Mouse (Mus musculus) limb, embryonic 14.5 days (tissue): ENCODE data around the gene Egfem1. TPM values are rescaled to one million over a fixed set of nuclear protein-coding genes. Genes with fewer than 3 reads are reported as not detected.

ENCODE experiments used
- ATAC-seq: fragments of 200-750 bp; cut with Nextera tagmentation; 2 replicates; pipeline ENCODE4 v1.8.0; 2017; ENCODE audit warnings: low read depth, moderate number of reproducible peaks, moderate TSS enrichment; ENCODE audit not compliant: low FRiP score
- DNase-seq: peaks from one replicate; pipeline ENCODE4 v3.0.0-alpha.2; 2015; ENCODE audit warnings: low spot score
- H3K27ac ChIP-seq: fragments of 300-500 bp; sonication (generic); replicated peaks from 2 replicates; pipeline ENCODE4 v1.5.1; 2014; ENCODE audit warnings: low read depth, mild to moderate bottlenecking, low read length, moderate library complexity, mixed read lengths
- H3K27me3 ChIP-seq: fragments of 300-500 bp; sonication (generic); 2 replicates; pipeline ENCODE4 v1.6.1; 2014; ENCODE audit warnings: low read length, mixed read lengths; ENCODE audit not compliant: control insufficient read depth, insufficient read depth
- H3K36me3 ChIP-seq: fragments of 300-500 bp; sonication (generic); 2 replicates; pipeline ENCODE4 v1.6.1; 2014; ENCODE audit warnings: mild to moderate bottlenecking, low read length, moderate library complexity, mixed read lengths; ENCODE audit not compliant: control insufficient read depth, insufficient read depth
- H3K4me1 ChIP-seq: fragments of 300-500 bp; sonication (generic); 2 replicates; pipeline ENCODE4 v1.6.1; 2014; ENCODE audit warnings: antibody characterized with exemption, low read length, mixed read lengths; ENCODE audit not compliant: control insufficient read depth, insufficient read depth
- H3K4me2 ChIP-seq: fragments of 300-500 bp; sonication (generic); replicated peaks from 2 replicates; pipeline ENCODE4 v1.6.1; 2014; ENCODE audit warnings: low read depth, mild to moderate bottlenecking, low read length, moderate library complexity; ENCODE audit not compliant: severe bottlenecking
- H3K4me3 ChIP-seq: fragments of 300-500 bp; sonication (generic); replicated peaks from 2 replicates; pipeline ENCODE4 v1.5.1; 2014; ENCODE audit warnings: low read length
- H3K9ac ChIP-seq: fragments of 300-500 bp; sonication (generic); 2 replicates; pipeline ENCODE4 v1.6.1; 2014; ENCODE audit warnings: mild to moderate bottlenecking, low read depth, low read length, moderate library complexity; ENCODE audit not compliant: severe bottlenecking
- H3K9me3 ChIP-seq: fragments of 300-500 bp; sonication (generic); 2 replicates; pipeline ENCODE4 v1.6.1; 2016; ENCODE audit warnings: low read length; ENCODE audit not compliant: control insufficient read depth
- POLR2A ChIP-seq: fragments of 200-500 bp; IDR thresholded peaks from 2 replicates; pipeline ENCODE4 v1.8.0; 2012; ENCODE audit warnings: inconsistent platforms, mild to moderate bottlenecking, moderate library complexity, borderline replicate concordance; ENCODE audit not compliant: insufficient read depth, insufficient read length; ENCODE audit errors: extremely low read depth
- WGBS: fragments of 180-500 bp; shearing (Covaris S2); extraction: QIAGEN DNeasy Blood & Tissue Kit; methylation state at CpG from one replicate; pipeline ENCODE4 v1.1.7; 2014; 5-methylcytosine and 5-hydroxymethylcytosine counted together
- polyA plus RNA-seq, 2 experiments: library from polyadenylated mRNA; depleted of rRNA in 1 of 2; stranded (reverse) in 1 of 2; unstranded in 1 of 2; fragments of >200 nt; fragmentation: Nextera tagmentation in 1 of 2; extraction: Ambion mirVana in 1 of 2; gene quantifications; 2 replicates each; pipeline versions ENCODE4 v1.2.1 to v1.2.3; 2012 to 2014

Egfem1 gene
- polyA plus RNA-seq (2012; rRNA removed) = 4.5 and 5.5 TPM in 2 replicates
- 8.5 and 9.6 TPM in 2 replicates for polyA plus RNA-seq (2014; fragmentation: Nextera tagmentation; extraction: Ambion mirVana)

DNA sequence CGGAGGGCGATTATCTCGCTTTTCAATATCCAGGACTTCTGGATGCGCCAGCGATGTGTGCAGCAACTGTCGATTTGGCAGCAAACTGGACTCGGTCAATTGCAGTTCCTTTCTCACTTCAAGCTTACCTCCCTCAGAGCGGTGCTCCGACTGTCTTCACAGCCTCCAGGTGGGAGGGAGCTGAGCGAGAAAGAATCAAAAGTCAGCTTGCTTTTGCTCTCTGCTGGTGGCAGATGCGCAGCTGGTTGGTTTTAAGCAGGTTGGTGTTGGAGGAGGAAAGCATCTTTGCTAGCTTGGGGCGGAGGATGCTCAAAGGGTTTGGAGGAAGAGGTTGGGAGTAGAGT, at the start of gene Egfem1:
Gene Egfem1, plus strand, starts transcription at position 72 of the 344 bp plus-strand sequence.
- no peaks in the 10 kb centered on the region for H3K9me3 ChIP-seq
- ATAC-seq (0 out of 2 replicates have a peak, but pooled peaks have one; percentile 16), DNase-seq (no peak)
- H3K27ac ChIP-seq = no peak within 1 kb of the TSS
- H3K9ac ChIP-seq = peak within 1 kb of the TSS; percentile 36
- H3K4me1 ChIP-seq = peaks cover 9% of the 10 kb centered on the region; the same call in 1 of the 2 replicates
- peaks cover 41% of the 10 kb centered on the region for H3K27me3 ChIP-seq
- H3K4me3 ChIP-seq = peak within 1 kb of the TSS; percentile 45
- H3K4me2 ChIP-seq = peak within 1 kb of the TSS; percentile 96
- H3K36me3 ChIP-seq = no peaks in the 10 kb centered on the region
- 6% methylated on average over 12 of the region's 12 CpGs for WGBS
- TF ChIP-seq POLR2A = no peak

GRCm38 (mm10) chr3:29033107-29033506, 48.7 kb upstream of the Egfem1 start:
- DNase-seq (no peak), ATAC-seq (no peak)
- H3K36me3 ChIP-seq = no peaks in the 10 kb centered on the region
- 72% methylated on average over 2 of the region's 2 CpGs for WGBS
- H3K27me3 ChIP-seq = no peaks in the 10 kb centered on the region
- H3K9ac ChIP-seq = no peak overlapping the region
- H3K4me1 ChIP-seq = 0 out of 2 replicates have a peak, but pooled peaks cover 3% of the 10 kb centered on the region
- no peak overlapping the region for H3K4me2 ChIP-seq
- no peak for TF ChIP-seq POLR2A
- no peak overlapping the region for H3K4me3 ChIP-seq
- no peaks in the 10 kb centered on the region for H3K9me3 ChIP-seq
- no peak overlapping the region for H3K27ac ChIP-seq

GRCm38 (mm10) chr3:29036146-29036545, 45.7 kb upstream of the Egfem1 start:
- no peaks in the 10 kb centered on the region for H3K27me3 ChIP-seq
- no peak overlapping the region for H3K27ac ChIP-seq
- no peaks in the 10 kb centered on the region for H3K36me3 ChIP-seq
- WGBS = under 1% methylated on average over 3 of the region's 3 CpGs
- no peak for TF ChIP-seq POLR2A
- DNase-seq (peak; percentile 88), ATAC-seq (no peak)
- H3K4me2 ChIP-seq = no peak overlapping the region
- no peak overlapping the region for H3K4me3 ChIP-seq
- 0 out of 2 replicates have a peak, but pooled peaks cover 3% of the 10 kb centered on the region for H3K4me1 ChIP-seq
- H3K9me3 ChIP-seq = no peaks in the 10 kb centered on the region
- no peak overlapping the region for H3K9ac ChIP-seq

GRCm38 (mm10) chr3:29036620-29037019, 45.2 kb upstream of the Egfem1 start:
- Histone ChIP-seq H3K27me3 (no peaks in the 10 kb centered on the region), H3K4me2 (no peak overlapping the region), H3K4me3 (no peak overlapping the region), H3K9me3 (no peaks in the 10 kb centered on the region), H3K36me3 (no peaks in the 10 kb centered on the region), H3K9ac (no peak overlapping the region), H3K27ac (no peak overlapping the region), H3K4me1 (0 out of 2 replicates have a peak, but pooled peaks cover 3% of the 10 kb centered on the region)
- DNase-seq (no peak), ATAC-seq (no peak)
- no peak for TF ChIP-seq POLR2A

DNA sequence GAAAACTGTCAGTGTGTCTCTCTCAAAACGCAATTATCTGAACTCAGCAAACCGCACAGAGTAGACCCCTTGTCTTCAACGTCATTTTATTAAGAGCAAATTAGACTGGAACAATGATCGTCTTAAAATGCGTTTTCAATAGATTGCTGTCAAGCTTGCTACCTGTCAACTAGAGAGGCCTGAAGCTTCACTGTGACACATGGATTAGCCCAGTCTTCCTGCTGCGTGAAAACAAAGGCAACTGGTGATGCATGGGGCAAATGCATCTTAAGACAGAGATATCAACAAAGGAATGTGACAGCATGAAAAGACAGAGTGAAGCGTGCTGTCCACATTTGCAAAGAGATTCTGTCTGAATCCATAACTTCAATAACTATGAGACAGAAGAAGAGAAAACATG, 41.8 kb upstream of the Egfem1 start:
- H3K27me3 ChIP-seq = no peaks in the 10 kb centered on the region
- no peak overlapping the region for H3K9ac ChIP-seq
- WGBS = 92% methylated on average over 7 of the region's 7 CpGs
- DNase-seq (no peak), ATAC-seq (no peak)
- H3K9me3 ChIP-seq = no peaks in the 10 kb centered on the region
- no peaks in the 10 kb centered on the region for H3K36me3 ChIP-seq
- TF ChIP-seq POLR2A = no peak
- H3K4me1 ChIP-seq = no peaks in the 10 kb centered on the region; the same call in 1 of the 2 replicates
- H3K4me2 ChIP-seq = no peak overlapping the region
- H3K27ac ChIP-seq = no peak overlapping the region
- no peak overlapping the region for H3K4me3 ChIP-seq

DNA sequence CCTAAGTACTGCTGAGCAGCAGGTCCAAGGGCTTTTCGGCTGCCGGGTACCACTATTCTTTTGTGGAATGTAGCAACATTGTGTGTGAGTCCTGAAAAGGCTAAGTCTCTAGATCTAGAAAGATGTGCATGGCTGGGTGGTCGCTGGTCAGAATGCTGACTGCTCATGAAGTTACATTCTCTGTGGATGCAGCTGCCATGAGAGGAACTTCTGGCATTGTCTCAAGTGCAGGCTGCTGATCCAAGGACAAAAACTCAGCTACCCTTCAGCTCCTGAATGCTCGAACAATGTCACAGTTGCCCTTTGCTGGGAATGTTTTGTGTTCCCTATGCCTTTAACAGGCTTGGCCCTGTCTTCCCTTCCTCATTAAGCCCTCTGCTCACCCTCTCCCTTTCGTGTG, 35.5 kb upstream of the Egfem1 start:
- Histone ChIP-seq H3K27me3 (no peaks in the 10 kb centered on the region), H3K4me1 (no peaks in the 10 kb centered on the region; the same call in 1 of the 2 replicates), H3K36me3 (no peaks in the 10 kb centered on the region), H3K9me3 (no peaks in the 10 kb centered on the region), H3K9ac (no peak overlapping the region), H3K4me3 (no peak overlapping the region), H3K4me2 (no peak overlapping the region), H3K27ac (no peak overlapping the region)
- WGBS = 78% methylated on average over 5 of the region's 5 CpGs
- no peak for TF ChIP-seq POLR2A
- DNase-seq (no peak), ATAC-seq (no peak)
